Mouse (Mus musculus): ENCODE data around the gene Fcgrt. TPM values are rescaled to one million over a fixed set of nuclear protein-coding genes. Genes with fewer than 3 reads are reported as not detected.
"Not testable (repeated sequence)": the region's sequence is repeated elsewhere in the genome, so short reads cannot be mapped to it uniquely, and the experiment has no call there.

The Fcgrt gene
- polyA plus RNA-seq, 1 experiment from 2014 or later, result 22.2 TPM

GRCm38 (mm10) chr7:45129776-45130512 is 26.3 kb upstream of the Fcgrt start:
- ChIA-PET POLR2A (interaction anchor here (0.6 kb wide), 1 partner anchor 28 kb away, joined by 4 read pairs; no protein-coding TSS in a partner anchor), CTCF (interaction anchor here (0.7 to 1.6 kb wide), 2 partner anchors 45 to 163 kb away, joined by 3 read pairs; no protein-coding TSS in a partner anchor)
- no peak for DNase-seq (ENCODE audit: low read depth, low spot score)
- H3K27me3 ChIP-seq, result no peaks in the 10 kb centered on the region
- no peak for TF ChIP-seq CTCF (IDR thresholded peaks at IDR 0.05)
- no peak for ATAC-seq
- in situ Hi-C loops (cut with MboI; ENCODE audit: low pct_unique_long_range_greater_than_20kb), result no loop called here

- H3K27me3 ChIP-seq, result no peaks in the 10 kb centered on the region
- ATAC-seq (no peak), DNase-seq (ENCODE audit: low read depth, low spot score) (no peak)
- no peak for TF ChIP-seq CTCF (IDR thresholded peaks at IDR 0.05)
- POLR2A ChIA-PET, result no interaction called here
- in situ Hi-C loops (cut with MboI; ENCODE audit: low pct_unique_long_range_greater_than_20kb), result no loop called here
- CTCF ChIA-PET, result interaction anchor here (1.6 kb wide), 1 partner anchor 45 kb away, joined by 3 read pairs; no protein-coding TSS in a partner anchor
Observed at GRCm38 (mm10) chr7:45129318-45129717, 25.7 kb upstream of the Fcgrt start.

- ATAC-seq, result peak; percentile 77
- H3K27me3 ChIP-seq, result no peaks in the 10 kb centered on the region
- POLR2A ChIA-PET, result no interaction called here
- CTCF ChIA-PET, result interaction anchor here (1.6 kb wide), 1 partner anchor 44 kb away, joined by 3 read pairs; no protein-coding TSS in a partner anchor
- in situ Hi-C loops (cut with MboI; ENCODE audit: low pct_unique_long_range_greater_than_20kb), result no loop called here
- TF ChIP-seq CTCF (IDR thresholded peaks at IDR 0.05), result no peak
- peak; percentile 95 for DNase-seq (ENCODE audit: low read depth, low spot score)
Observed at GRCm38 (mm10) chr7:45128624-45129246, 25.1 kb upstream of the Fcgrt start, which contains the start of gene Rpl13a. TSS of gene Rpl13a (minus strand) at chr7:45128761.

- in situ Hi-C loops (cut with MboI; ENCODE audit: low pct_unique_long_range_greater_than_20kb), result no loop called here
- ChIA-PET CTCF (interaction anchor here (1.0 to 1.3 kb wide), 3 partner anchors 10 to 59 kb away, joined by 3 read pairs; partner anchors contain the start of gene Aldh16a1), POLR2A (interaction anchor here (0.6 kb wide), 2 partner anchors 22 to 39 kb away, joined by 3 to 4 read pairs; no protein-coding TSS in a partner anchor)
- no peaks in the 10 kb centered on the region for H3K27me3 ChIP-seq
- DNase-seq (ENCODE audit: low read depth, low spot score) (no peak), ATAC-seq (no peak)
- TF ChIP-seq CTCF (IDR thresholded peaks at IDR 0.05), result no peak
Observed at GRCm38 (mm10) chr7:45127700-45128224, 24.1 kb upstream of the Fcgrt start.

GRCm38 (mm10) chr7:45126844-45127699 is 23.4 kb upstream of the Fcgrt start:
- in situ Hi-C loops (cut with MboI; ENCODE audit: low pct_unique_long_range_greater_than_20kb), result no loop called here
- no peak for TF ChIP-seq CTCF (IDR thresholded peaks at IDR 0.05)
- POLR2A ChIA-PET, result interaction anchor here (0.6 kb wide), 2 partner anchors 23 to 39 kb away, joined by 3 to 4 read pairs; no protein-coding TSS in a partner anchor
- no peaks in the 10 kb centered on the region for H3K27me3 ChIP-seq
- DNase-seq (ENCODE audit: low read depth, low spot score), result no peak
- no peak for ATAC-seq
- CTCF ChIA-PET, result interaction anchor here (1.0 to 1.3 kb wide), 3 partner anchors 9 to 58 kb away, joined by 3 read pairs; partner anchors contain the start of gene Aldh16a1

GRCm38 (mm10) chr7:45126147-45126843 is 22.6 kb upstream of the Fcgrt start:
- in situ Hi-C loops (cut with MboI; ENCODE audit: low pct_unique_long_range_greater_than_20kb), result no loop called here
- no peak for ATAC-seq
- ChIA-PET CTCF (no interaction called here), POLR2A (no interaction called here)
- no peak for DNase-seq (ENCODE audit: low read depth, low spot score)
- no peaks in the 10 kb centered on the region for H3K27me3 ChIP-seq
- TF ChIP-seq CTCF (IDR thresholded peaks at IDR 0.05), result no peak

- CTCF ChIA-PET; H3K27me3 ChIP-seq; POLR2A ChIA-PET; ATAC-seq; DNase-seq (ENCODE audit: low read depth, low spot score); in situ Hi-C loops (cut with MboI; ENCODE audit: low pct_unique_long_range_greater_than_20kb): not testable (repeated sequence)
Observed at GRCm38 (mm10) chr7:45125649-45126048, 22.0 kb upstream of the Fcgrt start.

- in situ Hi-C loops (cut with MboI; ENCODE audit: low pct_unique_long_range_greater_than_20kb), result no loop called here
- no peak for TF ChIP-seq CTCF (IDR thresholded peaks at IDR 0.05)
- ChIA-PET POLR2A (interaction anchor here (1.2 kb wide), 1 partner anchor 50 kb away, joined by 3 read pairs; no protein-coding TSS in a partner anchor), CTCF (no interaction called here)
- ATAC-seq, result no peak
- H3K27me3 ChIP-seq, result no peaks in the 10 kb centered on the region
- DNase-seq (ENCODE audit: low read depth, low spot score), result no peak
Observed at GRCm38 (mm10) chr7:45125144-45125600, 21.5 kb upstream of the Fcgrt start.
